Mouse (Mus musculus): ENCODE results near the gene Ank3. TPM values are rescaled to one million over a fixed set of nuclear protein-coding genes. Genes with fewer than 3 reads are reported as not detected.

Ank3 gene
- total and polyA plus RNA-seq, 2 experiments from 2014 or later, result 23.4 to 64.7 TPM

GRCm38 (mm10) chr10:69465558-69466200, 67.1 kb downstream of the Ank3 start:
- no peaks in the 10 kb centered on the region for H3K27me3 ChIP-seq (ENCODE audit: control insufficient read depth, insufficient read depth, low read length)
- no peak for TF ChIP-seq CTCF (IDR thresholded peaks at IDR 0.05; ENCODE audit: low read depth)
- TF ChIP-seq EP300 (IDR thresholded peaks at IDR 0.05; ENCODE audit: low read depth), result no peak
- no peak overlapping the region for H3K27ac ChIP-seq (ENCODE audit: low read depth)
- H3K4me3 ChIP-seq (ENCODE audit: low read depth, low read length), result no peak overlapping the region
- H3K4me2 ChIP-seq (ENCODE audit: low read depth, low read length), result no peak overlapping the region
- DNase-seq (ENCODE audit: low spot score) (no peak), ATAC-seq (ENCODE audit: insufficient read depth, low read depth) (no peak)
- 77% methylated on average over 11 of the region's 11 CpGs for WGBS
- no peak overlapping the region for H3K9ac ChIP-seq (replicated peaks; ENCODE audit: low read depth, low read length)
- H3K9me3 ChIP-seq (replicated peaks; ENCODE audit: control insufficient read depth, low read length), result no peaks in the 10 kb centered on the region
- H3K36me3 ChIP-seq (replicated peaks; ENCODE audit: control insufficient read depth, insufficient read depth, low read length), result no peaks in the 10 kb centered on the region
- no peaks in the 10 kb centered on the region for H3K4me1 ChIP-seq (ENCODE audit: control insufficient read depth, insufficient read depth)

- ATAC-seq (ENCODE audit: insufficient read depth, low read depth), result no peak
- Histone ChIP-seq H3K9me3 (replicated peaks; ENCODE audit: control insufficient read depth, low read length) (no peaks in the 10 kb centered on the region), H3K27ac (ENCODE audit: low read depth) (no peak overlapping the region), H3K36me3 (replicated peaks; ENCODE audit: control insufficient read depth, insufficient read depth, low read length) (no peaks in the 10 kb centered on the region), H3K4me3 (ENCODE audit: low read depth, low read length) (no peak overlapping the region), H3K4me2 (ENCODE audit: low read depth, low read length) (no peak overlapping the region), H3K27me3 (ENCODE audit: control insufficient read depth, insufficient read depth, low read length) (no peaks in the 10 kb centered on the region), H3K4me1 (ENCODE audit: control insufficient read depth, insufficient read depth) (no peaks in the 10 kb centered on the region), H3K9ac (replicated peaks; ENCODE audit: low read depth, low read length) (no peak overlapping the region)
- no peak for DNase-seq (ENCODE audit: low spot score)
- TF ChIP-seq CTCF (IDR thresholded peaks at IDR 0.05; ENCODE audit: low read depth) (no peak), EP300 (IDR thresholded peaks at IDR 0.05; ENCODE audit: low read depth) (no peak)
- WGBS, result 61% methylated on average over 2 of the region's 2 CpGs
These were observed 67.6 kb downstream of the Ank3 start for GRCm38 (mm10) chr10:69466201-69466585.

- H3K4me2 ChIP-seq (ENCODE audit: low read depth, low read length), result no peak overlapping the region
- DNase-seq (ENCODE audit: low spot score) (no peak), ATAC-seq (ENCODE audit: insufficient read depth, low read depth) (no peak)
- H3K9ac ChIP-seq (replicated peaks; ENCODE audit: low read depth, low read length), result no peak overlapping the region
- no peaks in the 10 kb centered on the region for H3K9me3 ChIP-seq (replicated peaks; ENCODE audit: control insufficient read depth, low read length)
- no peaks in the 10 kb centered on the region for H3K4me1 ChIP-seq (ENCODE audit: control insufficient read depth, insufficient read depth)
- H3K27me3 ChIP-seq (ENCODE audit: control insufficient read depth, insufficient read depth, low read length), result no peaks in the 10 kb centered on the region
- H3K36me3 ChIP-seq (replicated peaks; ENCODE audit: control insufficient read depth, insufficient read depth, low read length), result no peaks in the 10 kb centered on the region
- no peak overlapping the region for H3K4me3 ChIP-seq (ENCODE audit: low read depth, low read length)
- H3K27ac ChIP-seq (ENCODE audit: low read depth), result no peak overlapping the region
- WGBS, result 52% methylated on average over 4 of the region's 4 CpGs
- TF ChIP-seq EP300 (IDR thresholded peaks at IDR 0.05; ENCODE audit: low read depth), result no peak
- TF ChIP-seq CTCF (IDR thresholded peaks at IDR 0.05; ENCODE audit: low read depth), result no peak
These were observed 68.0 kb downstream of the Ank3 start for GRCm38 (mm10) chr10:69466586-69466985.

GRCm38 (mm10) chr10:69467182-69467581, 68.6 kb downstream of the Ank3 start:
- Histone ChIP-seq H3K27ac (ENCODE audit: low read depth) (no peak overlapping the region), H3K9ac (replicated peaks; ENCODE audit: low read depth, low read length) (no peak overlapping the region), H3K4me2 (ENCODE audit: low read depth, low read length) (no peak overlapping the region), H3K9me3 (replicated peaks; ENCODE audit: control insufficient read depth, low read length) (no peaks in the 10 kb centered on the region), H3K27me3 (ENCODE audit: control insufficient read depth, insufficient read depth, low read length) (no peaks in the 10 kb centered on the region), H3K4me1 (ENCODE audit: control insufficient read depth, insufficient read depth) (no peaks in the 10 kb centered on the region), H3K36me3 (replicated peaks; ENCODE audit: control insufficient read depth, insufficient read depth, low read length) (no peaks in the 10 kb centered on the region), H3K4me3 (ENCODE audit: low read depth, low read length) (no peak overlapping the region)
- DNase-seq (ENCODE audit: low spot score), result no peak
- TF ChIP-seq CTCF (IDR thresholded peaks at IDR 0.05; ENCODE audit: low read depth) (no peak), EP300 (IDR thresholded peaks at IDR 0.05; ENCODE audit: low read depth) (no peak)
- 53% methylated on average over 2 of the region's 2 CpGs for WGBS
- ATAC-seq (ENCODE audit: insufficient read depth, low read depth), result no peak

GRCm38 (mm10) chr10:69471841-69472240, 73.3 kb downstream of the Ank3 start:
- no peak for TF ChIP-seq EP300 (IDR thresholded peaks at IDR 0.05; ENCODE audit: low read depth)
- no peak for TF ChIP-seq CTCF (IDR thresholded peaks at IDR 0.05; ENCODE audit: low read depth)
- Histone ChIP-seq H3K4me3 (ENCODE audit: low read depth, low read length) (no peak overlapping the region), H3K27ac (ENCODE audit: low read depth) (no peak overlapping the region), H3K9me3 (replicated peaks; ENCODE audit: control insufficient read depth, low read length) (no peaks in the 10 kb centered on the region), H3K27me3 (ENCODE audit: control insufficient read depth, insufficient read depth, low read length) (no peaks in the 10 kb centered on the region), H3K4me1 (ENCODE audit: control insufficient read depth, insufficient read depth) (no peaks in the 10 kb centered on the region), H3K9ac (replicated peaks; ENCODE audit: low read depth, low read length) (no peak overlapping the region), H3K4me2 (ENCODE audit: low read depth, low read length) (no peak overlapping the region), H3K36me3 (replicated peaks; ENCODE audit: control insufficient read depth, insufficient read depth, low read length) (no peaks in the 10 kb centered on the region)
- no peak for DNase-seq (ENCODE audit: low spot score)
- 76% methylated on average over 4 of the region's 4 CpGs for WGBS
- ATAC-seq (ENCODE audit: insufficient read depth, low read depth), result no peak

GRCm38 (mm10) chr10:69476871-69477270, 78.3 kb downstream of the Ank3 start:
- ATAC-seq (ENCODE audit: insufficient read depth, low read depth) (no peak), DNase-seq (ENCODE audit: low spot score) (no peak)
- 43% methylated on average over 1 of the region's 1 CpGs for WGBS
- H3K4me1 ChIP-seq (ENCODE audit: control insufficient read depth, insufficient read depth), result no peaks in the 10 kb centered on the region
- no peak overlapping the region for H3K27ac ChIP-seq (ENCODE audit: low read depth)
- TF ChIP-seq EP300 (IDR thresholded peaks at IDR 0.05; ENCODE audit: low read depth) (no peak), CTCF (IDR thresholded peaks at IDR 0.05; ENCODE audit: low read depth) (no peak)
- H3K9me3 ChIP-seq (replicated peaks; ENCODE audit: control insufficient read depth, low read length), result no peaks in the 10 kb centered on the region
- no peaks in the 10 kb centered on the region for H3K36me3 ChIP-seq (replicated peaks; ENCODE audit: control insufficient read depth, insufficient read depth, low read length)
- no peak overlapping the region for H3K4me2 ChIP-seq (ENCODE audit: low read depth, low read length)
- H3K9ac ChIP-seq (replicated peaks; ENCODE audit: low read depth, low read length), result no peak overlapping the region
- no peaks in the 10 kb centered on the region for H3K27me3 ChIP-seq (ENCODE audit: control insufficient read depth, insufficient read depth, low read length)
- no peak overlapping the region for H3K4me3 ChIP-seq (ENCODE audit: low read depth, low read length)
